Mouse (Mus musculus): ENCODE data around the gene Fam166b.
A peak's percentile ranks its signal among the peaks of the same experiment; 100 is the strongest.

Gene Fam166b

GRCm38 (mm10) chr4:43407071-43407920 lies 21.6 kb downstream of the Fam166b start:
- no peak for DNase-seq (ENCODE audit: extremely low read depth, insufficient read length, low spot score)

DNA sequence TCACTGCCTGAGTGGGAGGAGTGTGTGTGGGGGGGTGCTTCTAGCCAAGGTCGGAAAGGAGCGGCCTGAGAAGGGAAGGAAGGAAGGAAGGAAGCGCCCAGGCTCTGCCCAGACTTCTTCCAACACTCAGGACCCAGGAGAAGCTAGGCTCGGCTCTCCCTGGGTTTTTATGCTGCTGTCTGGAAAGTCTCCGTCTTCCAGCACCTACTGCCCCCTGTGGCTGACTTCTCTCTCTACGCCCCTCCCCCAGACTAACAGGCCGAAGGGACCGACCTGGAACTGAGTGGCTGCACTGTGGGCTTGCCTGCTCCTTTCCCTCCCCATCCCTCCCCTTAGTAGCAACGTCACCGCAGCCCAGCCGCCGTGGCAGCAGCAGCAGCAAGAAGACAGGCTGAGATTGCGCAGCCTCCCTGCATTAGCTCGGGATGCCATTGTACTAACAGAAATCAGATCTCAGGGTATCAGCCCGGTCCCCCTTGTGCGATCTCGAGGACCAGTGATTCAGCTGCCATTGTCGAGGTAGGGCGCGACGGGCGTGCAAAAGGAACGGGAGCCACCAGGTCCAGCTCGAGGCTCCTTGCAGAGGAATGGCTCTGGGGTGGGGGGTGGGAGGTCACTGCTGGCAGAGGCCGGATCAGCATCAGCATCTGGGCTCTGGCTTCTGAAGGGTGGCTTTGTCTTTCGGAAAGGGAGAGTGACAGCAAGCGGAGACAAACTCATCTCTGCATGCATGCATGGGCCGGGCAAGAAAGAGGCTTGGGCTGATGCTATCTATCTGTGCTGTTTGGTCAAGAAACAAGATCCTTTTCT lies 22.6 kb downstream of the Fam166b start:
- no peak for DNase-seq (ENCODE audit: extremely low read depth, insufficient read length, low spot score)

GRCm38 (mm10) chr4:43404697-43405096 lies 24.2 kb downstream of the Fam166b start:
- DNase-seq (ENCODE audit: extremely low read depth, insufficient read length, low spot score) = no peak

DNA sequence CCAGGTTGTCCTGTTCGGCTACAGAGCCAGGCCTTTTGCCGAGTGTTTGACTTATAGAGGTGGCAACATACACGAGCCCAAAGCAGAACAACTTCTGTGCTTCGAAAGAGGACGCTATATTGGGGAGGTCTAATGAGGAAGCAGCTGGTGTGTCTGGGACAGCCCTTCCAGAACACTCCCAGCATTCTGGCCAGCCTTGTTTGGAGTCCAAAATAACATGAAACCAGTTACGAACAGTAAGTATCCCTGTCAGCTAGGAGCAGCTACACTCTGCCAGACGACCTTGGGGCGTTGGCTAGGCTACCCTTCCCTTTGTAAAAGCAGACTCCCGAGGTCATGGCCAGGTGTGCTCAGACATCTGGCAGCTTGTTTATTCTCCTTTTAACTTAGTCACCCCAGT lies 26.7 kb downstream of the Fam166b start:
- DNase-seq (ENCODE audit: extremely low read depth, insufficient read length, low spot score) = no peak

DNA sequence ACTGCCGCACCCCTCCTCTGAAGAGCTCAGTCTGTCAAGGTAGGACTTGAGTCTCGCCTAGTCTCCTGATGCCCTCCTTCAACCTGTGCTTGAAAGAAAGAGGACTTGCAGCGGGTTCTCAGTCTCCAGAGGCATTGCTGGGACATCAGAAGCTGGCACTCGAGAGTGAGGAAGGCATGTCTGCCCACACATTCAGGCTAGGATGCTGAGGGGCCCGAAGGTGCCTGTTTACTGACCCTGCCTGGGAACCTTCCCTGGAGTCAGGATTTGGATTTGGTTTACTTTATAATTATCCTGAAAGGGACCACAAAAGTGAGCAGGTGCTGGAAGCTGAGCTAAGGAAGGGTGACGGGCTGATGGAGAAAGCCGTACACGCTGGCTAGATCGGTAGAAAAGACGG lies 27.4 kb downstream of the Fam166b start:
- DNase-seq (ENCODE audit: extremely low read depth, insufficient read length, low spot score) = no peak

- no peak for DNase-seq (ENCODE audit: extremely low read depth, insufficient read length, low spot score)
Observed at GRCm38 (mm10) chr4:43400976-43401375, 28.0 kb downstream of the Fam166b start.

GRCm38 (mm10) chr4:43399391-43400131 lies 29.4 kb downstream of the Fam166b start:
- DNase-seq (ENCODE audit: extremely low read depth, insufficient read length, low spot score) = no peak

DNA sequence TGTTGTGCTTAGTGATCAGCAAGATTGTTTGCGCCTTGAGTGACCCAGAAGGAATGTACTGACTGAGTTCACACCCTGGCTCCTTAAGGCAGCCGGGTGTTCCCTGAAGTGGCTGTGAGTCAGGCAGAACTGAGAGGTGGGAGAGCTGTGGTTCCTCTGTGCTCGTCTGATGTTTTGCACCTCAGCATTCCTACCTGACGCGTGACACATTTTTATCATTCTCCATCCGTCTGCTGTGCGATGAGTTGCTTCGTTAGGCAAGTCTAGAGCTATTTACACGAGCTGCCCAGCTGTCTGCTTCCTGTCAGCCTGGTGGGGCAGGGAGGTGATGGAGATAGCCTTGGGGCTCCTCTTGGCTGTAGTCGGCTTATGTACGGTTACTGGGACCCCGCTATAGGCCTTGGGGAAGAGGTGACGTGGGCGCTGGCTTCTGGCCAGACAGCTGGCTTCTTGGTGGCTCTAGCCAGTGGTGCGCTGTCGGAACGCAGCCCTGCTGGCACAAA lies 30.1 kb downstream of the Fam166b start:
- DNase-seq (ENCODE audit: extremely low read depth, insufficient read length, low spot score) = peak; percentile 76

GRCm38 (mm10) chr4:43398014-43398413 lies 30.9 kb downstream of the Fam166b start:
- DNase-seq (ENCODE audit: extremely low read depth, insufficient read length, low spot score) = no peak

DNA sequence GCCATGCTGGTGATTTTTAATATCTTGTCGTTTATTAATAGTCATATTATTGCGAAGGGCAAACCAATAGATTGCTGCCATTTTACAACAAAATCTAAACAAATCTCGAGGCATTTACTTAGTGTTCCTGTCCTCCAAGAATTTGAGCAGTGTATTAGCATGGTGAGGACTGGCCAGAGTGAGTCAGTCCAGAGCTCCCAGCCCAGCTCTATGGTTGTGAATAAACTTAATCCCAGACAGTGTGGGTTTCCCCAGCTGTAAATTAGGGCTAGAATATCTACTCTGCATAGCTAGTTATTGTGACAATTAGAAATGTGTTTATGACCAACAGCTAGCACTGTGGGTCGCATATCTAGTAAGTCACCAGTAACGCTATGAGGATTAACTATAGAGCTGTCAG lies 32.6 kb downstream of the Fam166b start:
- no peak for DNase-seq (ENCODE audit: extremely low read depth, insufficient read length, low spot score)

DNA sequence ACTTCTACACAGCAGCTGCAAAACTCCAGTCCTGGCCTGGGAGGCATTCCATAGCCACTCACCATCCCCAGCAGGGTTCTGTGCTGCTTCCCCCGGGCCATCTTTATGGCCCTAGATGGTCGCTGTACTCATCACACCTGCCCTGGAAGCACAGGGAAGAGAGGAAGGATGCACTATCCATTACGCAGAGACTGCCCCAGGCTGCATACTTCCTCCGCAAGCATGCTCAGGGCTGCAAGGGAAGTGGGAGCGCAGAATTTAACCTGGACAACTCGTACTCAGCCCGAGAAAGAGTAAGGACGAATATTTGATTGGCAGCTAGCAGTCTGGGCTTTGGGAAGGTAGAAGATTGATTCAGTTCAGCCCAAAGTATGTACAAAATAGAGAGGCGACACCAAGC lies 33.1 kb downstream of the Fam166b start:
- no peak for DNase-seq (ENCODE audit: extremely low read depth, insufficient read length, low spot score)

DNA sequence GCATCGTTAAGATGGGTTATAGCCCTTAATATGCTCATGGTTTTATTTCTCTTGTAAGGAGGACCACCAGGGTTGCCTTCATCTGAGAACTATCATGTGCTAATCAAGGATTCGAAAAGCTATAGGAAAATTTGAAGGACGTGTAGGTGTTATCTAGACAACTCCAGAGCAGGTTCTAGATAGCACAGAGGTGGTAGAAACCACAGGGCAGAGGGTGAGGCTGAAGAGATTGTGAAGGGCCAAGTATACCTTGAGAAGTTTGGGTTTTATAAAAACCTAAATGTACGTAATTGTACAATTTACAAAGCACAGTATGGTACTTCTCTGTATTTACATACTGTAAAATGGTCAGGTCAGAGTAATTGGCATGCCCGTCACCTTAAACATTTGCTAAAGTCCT lies 33.8 kb downstream of the Fam166b start:
- no peak for DNase-seq (ENCODE audit: extremely low read depth, insufficient read length, low spot score)

DNA sequence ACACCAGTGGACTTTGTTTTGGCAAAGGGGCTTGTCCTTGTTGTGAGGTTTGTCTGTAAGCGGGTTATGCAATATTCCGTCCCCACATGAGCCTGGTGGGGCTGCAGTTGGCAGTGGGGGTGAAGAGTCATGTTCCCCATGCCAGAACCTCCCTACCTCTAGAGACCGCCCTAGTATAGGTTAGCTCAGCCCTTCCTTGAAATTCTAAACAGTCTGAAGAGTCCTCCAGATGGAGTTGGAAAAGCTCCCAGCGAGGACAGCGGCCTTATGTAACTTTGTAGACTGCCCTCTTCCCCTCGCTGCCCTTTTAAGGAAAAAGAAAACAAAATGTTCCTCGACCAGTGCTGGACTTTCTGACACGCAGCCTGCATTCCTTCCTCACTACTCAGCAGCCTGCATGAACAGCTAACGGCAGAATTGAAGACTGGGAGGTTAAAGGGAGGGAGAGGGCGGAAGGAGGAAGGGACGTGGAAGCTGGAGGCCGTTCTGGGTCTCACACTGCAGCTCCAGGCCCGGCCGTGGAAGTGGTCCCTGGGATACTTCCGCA lies 34.5 kb downstream of the Fam166b start:
- peak; percentile 88 for DNase-seq (ENCODE audit: extremely low read depth, insufficient read length, low spot score)

DNA sequence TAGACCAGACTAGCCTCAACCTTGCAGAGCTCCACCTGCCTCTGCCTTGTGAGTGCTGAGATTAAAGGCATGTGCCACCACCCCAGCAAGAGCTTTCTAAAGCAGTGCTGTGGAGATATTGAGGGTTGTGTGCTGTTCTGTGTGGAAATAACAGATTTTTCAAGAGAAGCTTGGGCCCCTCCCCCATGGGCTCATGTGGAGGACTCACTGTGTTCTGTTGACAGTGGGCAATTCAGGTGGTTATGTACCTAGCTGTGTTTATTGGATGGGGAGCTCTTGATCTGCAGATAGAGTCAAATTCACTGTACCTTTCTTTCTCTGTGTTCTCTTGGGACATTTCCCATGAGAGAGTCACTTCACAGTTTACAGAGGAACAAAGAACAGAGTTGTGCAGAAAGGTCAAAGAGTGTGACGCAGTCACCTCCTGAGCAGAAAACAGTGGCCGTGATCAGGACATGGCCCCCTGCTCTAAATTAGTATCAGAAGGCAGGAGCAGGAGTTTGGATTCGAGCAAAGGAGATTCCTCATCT lies 37.3 kb downstream of the Fam166b start:
- no peak for DNase-seq (ENCODE audit: extremely low read depth, insufficient read length, low spot score)

DNA sequence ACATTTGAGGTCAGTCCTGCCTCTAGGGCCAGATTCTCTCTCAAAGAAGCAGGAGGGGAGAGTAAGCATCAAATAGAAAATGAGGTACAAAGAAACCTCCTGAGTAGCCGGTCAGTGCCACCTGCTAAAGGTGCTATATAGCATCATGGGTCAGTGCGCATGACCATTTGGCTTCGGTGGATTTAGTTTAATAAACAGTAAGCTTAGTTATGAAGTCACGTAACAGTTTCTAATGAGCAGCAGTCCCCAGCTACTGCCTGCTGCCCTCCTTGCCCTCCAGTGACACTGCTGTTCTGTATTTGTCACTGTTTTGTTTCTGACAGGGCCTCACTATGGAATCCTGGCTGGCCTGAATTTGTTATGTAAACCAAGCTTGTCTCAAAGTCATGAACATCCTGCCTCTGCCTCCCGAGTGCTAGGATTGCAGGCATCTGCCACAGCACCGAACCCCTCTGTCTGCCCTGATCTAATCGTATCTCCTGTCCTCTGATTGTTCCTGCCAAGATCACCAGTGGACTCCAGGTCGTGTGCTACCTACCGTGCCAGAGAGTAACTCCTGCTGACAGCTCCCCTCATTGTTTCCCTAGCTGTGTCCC lies 39.0 kb downstream of the Fam166b start:
- DNase-seq (ENCODE audit: extremely low read depth, insufficient read length, low spot score) = no peak

GRCm38 (mm10) chr4:43389390-43389789 lies 39.5 kb downstream of the Fam166b start:
- DNase-seq (ENCODE audit: extremely low read depth, insufficient read length, low spot score) = no peak

- no peak for DNase-seq (ENCODE audit: extremely low read depth, insufficient read length, low spot score)
Observed at GRCm38 (mm10) chr4:43386932-43387331, 42.0 kb downstream of the Fam166b start.

GRCm38 (mm10) chr4:43384541-43384940 lies 44.4 kb downstream of the Fam166b start:
- no peak for DNase-seq (ENCODE audit: extremely low read depth, insufficient read length, low spot score)

- DNase-seq (ENCODE audit: extremely low read depth, insufficient read length, low spot score) = peak; percentile 41
Observed at GRCm38 (mm10) chr4:43384083-43384460, 44.9 kb downstream of the Fam166b start.

All from 3134 (cell line).